Mouse (Mus musculus) fat pad, adult 2 months (tissue): ENCODE measurements around the gene Klre1.

Experiments
- DNase-seq: peaks from one replicate; pipeline ENCODE4 v3.0.0-alpha.2; 2011; ENCODE audit warnings: low read depth, low spot score; ENCODE audit errors: extremely low read depth

Klre1 gene

DNA sequence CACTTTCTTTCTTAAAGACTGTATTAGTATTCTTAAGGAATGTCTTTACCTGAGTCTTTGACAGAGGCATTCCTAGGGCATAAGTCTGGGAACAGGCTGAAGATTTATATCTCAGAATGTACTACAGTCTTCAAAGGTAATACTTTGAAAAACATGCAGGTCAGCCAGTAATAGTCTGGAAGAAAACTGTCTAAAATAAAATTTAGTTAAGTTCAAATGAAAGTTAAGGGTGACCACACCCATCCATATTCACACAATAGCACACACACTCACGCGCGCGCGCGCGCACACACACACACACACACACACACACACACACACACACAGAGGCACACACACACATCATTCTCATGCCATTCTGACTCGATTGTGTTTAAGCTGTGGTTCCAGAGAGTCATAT, at the start of gene Klre1:
Gene Klre1, plus strand, starts transcription at position 301 of the 400 bp plus-strand sequence.
- DNase-seq = no peak

DNA sequence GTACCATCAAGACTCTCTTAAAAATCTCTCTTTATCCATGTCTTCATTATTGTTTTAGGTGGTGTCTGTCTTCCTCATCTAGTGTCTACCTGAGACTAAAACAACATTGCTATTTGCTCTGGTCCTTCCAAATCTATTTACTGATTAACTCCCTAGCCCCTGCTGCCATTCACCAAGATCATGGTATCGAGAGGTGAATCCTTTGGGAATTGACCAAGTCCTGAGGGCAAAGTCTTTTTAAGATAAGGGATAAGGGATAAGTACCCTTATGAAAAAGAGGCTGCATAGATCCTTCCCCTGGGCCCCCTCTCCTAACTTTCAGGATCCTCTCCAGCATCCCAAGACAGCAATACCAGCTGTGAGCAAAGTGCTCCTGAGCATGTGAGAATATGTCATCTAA, 48.1 kb upstream of the Klre1 start:
- no peak for DNase-seq

DNA sequence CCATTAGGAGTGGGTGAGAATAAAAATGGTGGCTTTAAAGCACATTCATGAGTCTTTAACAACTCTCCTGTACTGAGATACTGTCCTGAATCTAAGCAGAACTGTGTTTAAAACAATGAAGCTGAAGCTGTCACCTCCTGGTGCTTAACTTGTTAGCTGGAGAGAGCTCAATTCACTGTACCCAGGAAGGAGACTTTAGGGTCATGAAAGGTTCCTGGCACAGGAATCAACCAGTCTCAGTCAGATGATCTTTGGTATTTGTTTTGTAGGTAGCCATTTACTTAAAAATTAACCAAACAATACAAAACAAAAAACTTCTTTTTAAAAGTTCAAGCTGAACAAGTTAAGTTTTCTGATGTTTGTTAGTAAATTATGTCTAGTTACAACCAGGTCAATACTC, 47.4 kb upstream of the Klre1 start:
- no peak for DNase-seq

DNA sequence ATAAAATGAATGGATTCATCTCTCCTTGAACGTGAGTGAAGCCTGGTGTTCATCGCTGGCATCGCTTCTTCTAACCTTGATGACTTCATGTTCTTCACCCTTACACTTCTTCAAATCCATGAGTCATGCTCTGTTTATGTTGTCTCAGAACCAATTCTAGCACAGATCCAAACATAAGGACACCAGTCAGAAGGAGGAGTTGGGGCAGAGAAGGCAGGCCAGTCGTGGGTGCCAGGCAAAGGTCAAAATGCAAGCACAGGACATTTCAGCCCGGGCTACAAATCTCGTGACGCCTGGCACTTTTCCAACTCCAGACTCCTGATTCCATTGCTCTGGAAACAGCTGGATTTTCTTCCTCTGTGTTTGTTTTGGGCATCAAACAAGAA, 45.2 kb upstream of the Klre1 start:
- DNase-seq = peak; percentile 70

DNA sequence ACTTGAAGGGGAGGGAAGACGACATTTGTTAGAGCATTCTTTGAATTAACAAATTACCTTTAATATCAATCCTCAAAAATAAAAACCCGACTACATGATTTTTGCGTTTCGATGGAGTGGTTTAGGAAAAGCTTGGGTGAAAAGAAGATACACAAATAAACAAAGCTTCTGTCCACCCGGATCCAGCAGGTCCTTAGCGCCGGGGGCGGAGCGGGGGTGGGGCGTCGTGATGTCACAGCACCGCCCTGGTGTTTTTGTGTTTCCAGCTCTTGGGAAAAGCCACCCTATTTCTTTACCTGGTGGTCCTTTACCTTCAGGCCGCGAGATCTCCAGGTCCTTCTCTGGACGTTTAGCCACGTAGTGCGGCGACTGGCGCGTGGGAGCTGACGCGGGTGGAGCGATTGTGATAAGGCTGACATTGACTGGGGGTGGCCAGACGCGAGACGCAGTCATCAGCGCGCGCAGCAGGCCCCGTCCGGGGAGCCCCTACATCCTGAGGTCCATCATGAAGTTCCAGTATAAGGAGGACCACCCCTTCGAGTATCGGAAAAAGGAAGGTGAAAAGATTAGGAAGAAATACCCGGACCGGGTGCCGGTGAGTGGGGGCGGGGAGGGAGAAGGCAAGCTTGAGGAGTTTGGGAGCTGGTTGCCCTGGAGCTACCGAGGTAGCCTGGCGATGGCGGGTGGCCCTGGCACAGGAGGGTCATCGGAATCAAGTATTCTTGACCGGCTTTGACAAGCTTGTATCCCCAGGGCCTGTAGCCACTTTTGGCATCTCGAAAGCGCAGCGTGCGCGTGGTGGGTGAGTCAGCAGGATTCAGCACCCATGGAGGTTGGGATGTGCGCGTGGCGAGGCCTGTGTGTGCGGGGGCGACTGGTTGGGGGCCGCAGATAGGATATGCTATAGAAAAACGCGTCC, 44.5 kb upstream of the Klre1 start, which contains the start of gene Gabarapl1:
Gene Gabarapl1, plus strand, starts transcription at position 219 of the 919 bp plus-strand sequence.
- no peak for DNase-seq

DNA sequence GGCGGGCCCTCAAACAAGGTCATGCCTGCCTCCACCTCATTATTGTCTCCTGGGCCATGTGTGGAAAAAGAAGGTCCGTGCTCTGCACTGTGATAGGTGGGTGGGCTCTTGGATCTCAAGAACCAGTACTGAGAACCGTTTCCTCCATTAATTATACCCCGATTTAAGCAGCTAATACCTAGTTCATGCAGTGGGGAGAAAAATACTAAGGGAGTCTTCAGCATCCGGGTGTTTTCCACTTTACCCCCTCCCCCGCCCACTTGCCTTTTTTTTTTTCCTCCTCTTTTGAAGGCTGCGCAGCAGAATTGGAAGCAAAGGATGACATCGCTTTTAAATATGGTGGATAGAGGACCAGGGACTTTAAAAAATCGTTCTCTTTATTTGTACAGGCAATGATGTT, 43.6 kb upstream of the Klre1 start:
- no peak for DNase-seq

DNA sequence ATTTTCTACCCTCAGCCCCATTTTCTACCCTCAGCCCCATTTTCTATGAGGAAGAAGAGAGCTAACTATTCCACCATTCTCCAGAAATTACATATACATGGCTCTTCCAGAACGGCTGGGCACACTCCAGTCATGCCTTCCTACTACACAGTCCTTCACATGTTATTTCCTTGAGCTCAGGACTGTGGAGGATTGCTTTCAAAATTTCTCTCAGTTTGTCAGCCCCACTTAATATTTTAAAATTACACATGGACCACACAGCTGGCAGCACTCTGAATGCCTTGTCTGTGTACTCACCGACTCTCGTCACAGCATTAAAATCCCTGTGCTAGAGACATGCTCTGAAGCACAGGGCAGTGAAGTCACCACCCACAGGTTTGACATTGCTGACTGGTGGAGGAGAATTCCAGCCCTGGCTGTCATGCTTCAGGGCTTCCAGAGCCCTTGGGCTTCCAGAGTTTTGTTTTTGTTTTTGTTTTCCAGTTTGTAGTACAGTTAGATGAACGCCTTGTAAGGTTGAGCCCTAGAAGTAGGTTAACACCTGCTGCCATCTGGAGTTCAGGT, 43.0 kb upstream of the Klre1 start:
- no peak for DNase-seq

DNA sequence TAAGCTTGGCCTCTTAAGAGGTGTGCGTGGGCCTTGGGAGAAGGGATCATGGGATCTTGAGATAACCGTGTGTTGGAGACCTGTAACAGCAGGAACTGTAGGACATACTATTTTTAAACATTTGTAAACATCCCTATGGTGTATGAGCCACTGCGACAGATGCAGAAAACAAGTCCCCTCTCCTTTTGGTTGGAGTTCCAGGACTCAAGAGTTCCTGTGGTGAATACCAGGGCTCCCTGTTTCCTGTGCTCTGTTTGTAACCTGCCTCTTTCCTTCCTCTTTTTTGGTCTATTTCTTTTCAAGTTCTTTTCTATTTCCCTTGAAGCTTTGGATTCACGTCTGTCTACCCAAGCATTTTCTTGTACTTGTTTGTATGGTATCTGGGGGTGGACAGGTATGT, 42.0 kb upstream of the Klre1 start:
- no peak for DNase-seq

DNA sequence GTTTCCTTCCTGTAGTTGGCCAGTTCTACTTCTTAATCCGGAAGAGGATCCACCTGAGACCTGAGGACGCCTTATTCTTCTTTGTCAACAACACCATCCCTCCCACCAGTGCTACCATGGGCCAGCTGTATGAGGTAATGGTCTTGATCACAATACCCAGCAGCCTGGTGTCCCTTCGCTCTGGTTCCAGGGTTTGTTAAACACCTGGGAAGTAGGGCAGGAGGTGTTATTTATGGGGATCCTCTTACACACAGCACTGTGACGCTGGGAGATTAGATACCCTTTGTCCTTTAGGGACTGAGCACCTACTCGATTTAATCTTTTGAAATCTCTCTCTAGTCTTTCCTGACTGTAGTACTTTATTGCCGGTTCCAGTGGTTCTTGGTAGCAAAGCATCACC, 39.1 kb upstream of the Klre1 start:
- no peak for DNase-seq

DNA sequence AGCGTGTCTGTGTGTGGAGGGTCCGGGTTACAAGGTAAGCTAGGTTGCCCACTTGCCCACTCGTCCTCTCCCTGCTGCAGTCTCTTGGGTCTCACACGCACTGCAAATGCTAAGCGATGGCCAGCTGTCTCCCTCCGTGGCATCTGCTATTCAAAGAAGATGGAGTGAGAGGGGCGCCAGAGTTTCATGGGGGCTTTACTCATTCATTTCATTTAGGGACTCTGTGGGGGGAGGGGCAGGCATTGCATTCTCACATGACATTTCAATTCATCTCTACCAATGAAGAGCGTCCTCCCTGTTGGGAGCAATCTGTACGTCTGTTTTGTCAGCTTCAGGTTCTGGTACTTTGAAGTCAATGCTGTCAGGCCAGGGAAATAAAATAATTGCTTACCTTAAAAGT, 35.8 kb upstream of the Klre1 start:
- DNase-seq = no peak

DNA sequence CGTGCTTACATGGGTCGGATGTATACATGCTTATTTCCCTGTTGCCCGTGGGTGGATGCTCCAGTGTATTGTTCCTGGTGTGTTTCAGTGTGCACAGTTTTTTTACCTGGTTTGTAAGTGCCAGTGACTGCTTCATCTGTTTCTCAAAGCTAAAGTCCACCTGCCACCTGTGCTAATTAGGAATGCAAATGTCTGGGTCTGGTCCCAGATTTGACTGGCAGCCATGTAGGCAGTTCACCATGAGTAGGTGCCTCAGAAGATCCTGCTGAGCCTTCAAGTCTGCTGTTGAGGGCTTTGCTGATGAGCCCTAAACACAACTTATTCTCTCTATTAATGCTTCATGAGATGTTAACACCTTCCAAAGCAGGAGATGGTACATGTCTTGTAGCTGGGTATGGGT, 35.2 kb upstream of the Klre1 start:
- DNase-seq = no peak

DNA sequence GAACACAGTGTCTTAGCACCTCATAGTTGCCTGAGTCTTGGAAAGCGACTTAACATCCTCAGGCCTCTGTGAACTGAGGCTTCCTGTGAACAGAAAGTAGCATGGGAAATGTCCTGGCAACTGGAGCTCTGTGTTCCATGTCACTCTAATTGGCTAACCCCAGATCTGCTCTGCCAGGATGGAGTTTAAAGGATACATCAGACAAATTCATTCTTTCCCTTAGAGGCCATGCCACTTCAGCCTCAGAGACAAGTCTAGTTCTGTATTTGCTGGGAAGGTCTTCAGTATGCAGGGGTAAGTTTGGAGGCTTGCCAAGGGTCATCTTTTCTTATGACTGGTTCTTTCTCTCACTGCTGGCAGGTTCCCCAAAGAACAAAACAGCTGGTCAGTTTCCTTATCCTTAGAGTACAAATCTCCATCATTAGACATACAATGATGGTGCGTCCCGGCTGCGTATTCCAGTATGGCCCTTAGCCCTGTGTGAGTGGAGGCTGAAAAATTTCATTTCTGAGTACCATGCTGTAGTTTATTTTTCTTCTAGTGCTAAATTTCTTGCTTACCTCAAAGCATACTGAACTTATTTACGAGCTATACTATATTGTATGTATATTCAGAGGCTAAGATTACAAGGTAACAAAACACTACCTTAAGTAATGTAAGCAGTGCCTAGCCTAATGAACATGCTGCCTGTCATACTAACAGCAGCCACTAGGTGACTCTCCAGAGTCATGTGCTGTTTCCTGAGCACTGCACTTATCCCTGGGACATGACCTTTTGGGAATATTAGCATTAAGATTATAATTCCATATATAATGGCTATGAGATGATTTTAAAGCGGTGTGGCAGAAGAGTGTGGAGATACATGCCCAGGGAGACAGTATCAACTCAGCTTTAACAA, 33.7 kb upstream of the Klre1 start:
- DNase-seq = no peak

DNA sequence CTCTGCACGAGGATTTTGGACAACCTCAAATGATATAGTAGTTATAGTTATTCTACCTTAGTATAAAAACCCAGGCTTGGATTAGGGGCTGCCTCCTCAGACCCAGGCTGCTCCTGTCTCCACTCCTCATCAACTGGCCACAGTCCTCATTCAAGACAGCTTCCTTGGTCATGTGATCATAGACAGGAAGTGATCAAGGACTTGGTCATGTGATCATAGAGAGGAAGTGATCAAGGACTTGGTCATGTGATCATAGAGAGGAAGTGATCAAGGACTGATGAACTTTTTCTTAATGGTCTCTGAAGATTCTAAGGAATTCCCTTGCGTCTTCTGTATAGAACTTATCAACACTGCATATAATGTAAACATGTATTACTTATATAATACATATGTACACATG, 30.4 kb upstream of the Klre1 start:
- DNase-seq = no peak

DNA sequence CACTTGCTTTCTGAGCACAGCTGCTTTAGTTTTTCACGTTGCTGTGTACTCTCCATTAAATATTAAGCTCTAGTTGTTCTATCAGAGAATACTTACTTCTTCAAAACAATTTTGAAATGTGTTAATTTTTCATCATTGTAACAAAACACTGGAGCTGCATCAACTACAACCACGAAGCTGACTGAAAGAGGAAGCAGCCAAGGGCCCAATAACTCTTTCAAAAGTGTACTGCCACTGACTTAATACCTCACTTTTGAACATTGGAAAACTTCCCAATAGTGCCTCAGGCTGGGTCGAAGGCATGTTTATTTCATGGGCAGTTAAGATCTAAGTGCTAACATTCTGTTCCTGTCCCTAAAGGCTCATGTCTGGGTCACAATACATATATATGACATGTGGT, 29.7 kb upstream of the Klre1 start:
- DNase-seq = no peak

DNA sequence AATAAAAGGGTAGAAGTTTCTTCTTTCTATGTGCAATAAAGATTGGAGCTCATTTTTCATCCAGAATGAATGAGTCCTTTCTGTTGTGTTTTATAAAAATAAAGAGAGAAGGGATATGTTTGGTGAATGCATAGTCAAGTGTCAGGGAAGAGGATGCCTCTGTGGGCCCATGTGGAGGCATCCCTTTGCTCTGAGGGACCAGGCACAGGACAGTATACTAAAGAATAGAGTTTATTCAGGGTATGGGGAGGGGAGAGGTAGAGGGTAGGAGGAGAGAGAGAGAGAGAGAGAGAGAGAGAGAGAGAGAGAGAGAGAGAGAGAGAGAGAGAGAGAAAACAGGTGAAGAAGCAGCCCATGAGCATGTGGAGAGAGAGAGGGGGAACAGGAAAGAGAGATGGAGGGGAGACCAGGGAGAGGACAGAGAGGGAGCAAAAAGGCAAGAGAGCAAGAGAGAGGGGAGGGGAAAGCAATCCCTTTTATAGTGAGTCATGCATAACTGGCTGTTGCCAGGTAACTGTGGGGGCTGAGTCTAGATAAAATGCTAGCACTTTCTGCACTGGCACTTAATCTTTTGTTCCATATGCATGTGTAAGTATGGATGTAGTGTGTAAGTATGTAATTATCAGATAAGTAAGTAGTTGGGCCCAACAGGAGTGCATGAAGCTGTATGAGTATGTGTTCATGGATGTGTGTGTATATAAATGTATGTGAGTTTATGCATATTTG, 20.2 kb upstream of the Klre1 start:
- DNase-seq = no peak

DNA sequence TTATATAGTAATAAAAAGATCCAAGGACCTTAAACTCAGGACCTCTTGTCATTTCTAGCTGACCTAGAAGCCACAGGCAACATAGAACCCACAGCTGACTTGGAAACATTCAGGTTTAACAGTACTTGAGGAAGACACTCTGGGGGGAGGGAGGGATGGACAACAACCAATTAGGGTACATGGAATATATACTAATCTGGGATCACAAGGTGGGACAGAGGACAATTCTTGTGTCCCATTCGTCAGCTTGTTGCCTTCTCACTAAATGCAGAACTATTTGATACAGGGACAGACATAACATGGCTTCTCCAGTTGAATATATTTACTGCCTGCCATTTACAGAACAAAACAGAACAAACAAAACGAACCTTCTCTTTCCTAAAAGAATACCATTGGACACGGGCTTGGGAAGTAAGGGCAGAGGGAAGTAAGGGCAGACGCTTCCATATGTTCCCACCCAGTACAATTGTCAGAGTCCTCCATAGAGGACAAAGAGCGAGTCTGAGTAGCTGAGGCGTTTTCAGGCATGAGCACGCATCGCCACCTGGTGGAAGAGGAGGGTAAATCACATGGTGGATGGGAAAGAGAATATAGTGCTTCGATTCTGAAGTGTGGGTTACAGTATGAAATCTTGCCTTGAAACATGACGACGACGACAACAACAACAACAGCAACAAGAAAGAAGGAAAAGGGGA, 18.6 kb upstream of the Klre1 start:
- no peak for DNase-seq

DNA sequence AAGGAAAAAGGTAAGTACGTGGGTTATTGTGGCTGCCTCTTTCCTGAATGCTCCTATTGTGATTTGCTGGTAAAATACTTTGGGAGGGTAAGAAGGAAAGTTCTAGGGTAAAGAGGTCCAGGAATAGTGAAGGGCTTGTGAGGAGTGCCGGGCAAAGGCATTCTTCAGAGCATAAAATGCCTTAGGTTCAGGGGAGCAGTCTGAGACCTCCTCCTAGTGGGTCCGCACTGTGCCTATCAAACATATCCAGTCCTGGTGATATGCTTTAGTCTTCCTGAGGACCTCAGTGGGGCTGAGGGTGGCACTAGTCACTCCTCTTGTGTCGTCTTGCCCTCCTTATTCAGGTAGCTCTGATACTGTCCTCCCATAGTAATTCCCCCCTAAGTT, 18.1 kb upstream of the Klre1 start:
- no peak for DNase-seq

DNA sequence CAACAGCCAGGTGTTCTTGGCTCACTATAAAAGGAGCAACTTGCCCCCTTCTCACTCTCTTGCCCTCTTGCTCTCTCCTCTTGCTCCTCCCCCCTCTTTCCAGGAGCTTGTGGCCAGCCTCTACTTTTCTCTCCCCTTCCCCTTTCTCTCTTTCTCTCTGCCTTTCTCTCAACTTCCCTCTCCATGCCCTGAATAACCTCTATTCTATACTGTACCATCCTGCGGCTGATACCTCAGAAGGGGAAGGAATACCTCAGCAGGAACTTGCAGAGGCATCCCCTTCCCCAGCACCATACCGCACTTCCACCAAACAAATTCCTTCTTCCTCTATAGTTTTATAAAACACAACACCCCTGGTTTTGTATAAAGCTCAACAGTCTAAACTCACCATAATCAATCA, 12.4 kb upstream of the Klre1 start:
- DNase-seq = no peak

DNA sequence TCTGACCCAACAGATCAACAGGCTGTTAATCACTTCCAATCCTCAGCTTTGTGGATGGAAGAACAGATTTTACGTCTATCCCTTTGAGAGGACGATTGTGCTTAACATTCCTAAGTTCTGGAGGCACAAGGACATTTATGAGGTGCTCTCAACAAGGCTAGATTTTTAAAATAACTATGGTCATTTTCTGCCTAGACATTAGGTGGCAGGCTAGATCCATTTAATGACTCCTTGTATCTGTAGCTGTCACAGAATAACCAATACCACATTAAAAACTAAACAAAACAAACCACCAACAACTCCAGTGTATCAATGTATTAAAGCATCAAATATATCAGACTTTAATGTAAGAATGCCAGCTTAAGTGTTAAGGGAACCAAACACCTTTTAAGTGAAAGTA, 2.4 kb upstream of the Klre1 start:
- DNase-seq = no peak

DNA sequence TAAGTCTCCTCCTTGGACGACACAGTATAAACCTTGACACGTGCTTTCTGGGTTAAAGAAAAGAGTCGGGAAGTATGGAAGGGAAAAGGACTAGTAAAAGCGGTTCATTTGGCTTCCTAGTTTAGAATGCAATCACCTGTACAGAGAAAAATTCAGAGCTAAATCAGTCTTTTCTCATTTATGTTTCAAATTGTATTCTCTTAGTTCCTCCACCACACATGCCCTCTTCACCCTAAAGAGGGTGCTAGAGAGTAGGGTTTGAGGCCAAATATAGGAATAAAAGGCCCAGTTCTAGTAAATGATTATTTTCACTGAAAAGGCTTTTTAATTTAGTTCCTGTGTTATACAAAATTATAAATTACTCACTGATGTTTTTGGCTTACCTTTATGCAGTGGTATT, 3.6 kb downstream of the Klre1 start:
- DNase-seq = no peak
